ENCODE assay signal across 12 mouse cellular contexts in the genomic region with DNA sequence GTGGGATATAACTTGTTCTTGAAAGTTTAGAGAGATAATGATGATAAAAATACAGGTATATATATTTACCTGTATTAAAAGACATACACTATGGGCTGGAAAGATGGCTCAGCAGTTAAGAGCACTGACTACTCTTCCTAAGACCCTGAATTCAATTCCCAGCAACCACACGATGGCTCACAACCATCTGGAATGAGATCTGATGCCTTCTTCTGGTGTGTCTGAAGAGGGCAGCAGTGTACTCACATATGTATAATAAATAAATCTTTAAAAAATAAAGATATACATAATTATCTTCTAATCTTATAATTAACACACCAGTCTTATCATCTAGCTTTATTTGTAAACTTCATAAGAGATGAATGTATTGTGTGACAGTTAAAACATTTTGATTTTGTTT.
"Had no signal": no experiment of that assay in that cellular context is flagged by ENCODE, and none has a peak within 500 bp of the region (broad histone marks: within the 10 kb centered on the region; RNA-seq: fewer than 3 reads in every experiment).

No protein-coding gene starts in this region.

- H3K9ac ChIP-seq: limb, embryonic 13.5 days; liver, embryonic 14.5 days; midbrain, embryonic 12.5 days; neural tube, embryonic 15.5 days had no signal

- H3K27me3 ChIP-seq: limb, embryonic 13.5 days; midbrain, embryonic 12.5 days; neural tube, embryonic 15.5 days had no signal

- H3K4me2 ChIP-seq: limb, embryonic 13.5 days; midbrain, embryonic 12.5 days; neural tube, embryonic 15.5 days had no signal

- DNase-seq: kidney, adult 9 months; kidney, postnatal 14 days; layer of hippocampus, postnatal 36 days; left cerebral cortex, postnatal 4 days; lung, adult 18-20 months; right cerebral cortex, adult 18-20 months; right cerebral cortex, postnatal 25 days had no signal

- H3K4me1 ChIP-seq: limb, embryonic 13.5 days; midbrain, embryonic 12.5 days; neural tube, embryonic 15.5 days had no signal

- H3K9me3 ChIP-seq: limb, embryonic 13.5 days; midbrain, embryonic 12.5 days; neural tube, embryonic 15.5 days had no signal

- H3K27ac ChIP-seq: limb, embryonic 13.5 days; liver, embryonic 14.5 days; midbrain, embryonic 12.5 days; neural tube, embryonic 15.5 days had no signal

- H3K4me3 ChIP-seq: limb, embryonic 13.5 days; midbrain, embryonic 12.5 days; myocyte; neural tube, embryonic 15.5 days had no signal
